Mouse (Mus musculus): ENCODE measurements around the gene C8g. TPM values are rescaled to one million over a fixed set of nuclear protein-coding genes. Genes with fewer than 3 reads are reported as not detected.

C8g gene
- total and polyA plus RNA-seq, 3 experiments = 2.3 to 5.1 TPM; not detected in 1

DNA sequence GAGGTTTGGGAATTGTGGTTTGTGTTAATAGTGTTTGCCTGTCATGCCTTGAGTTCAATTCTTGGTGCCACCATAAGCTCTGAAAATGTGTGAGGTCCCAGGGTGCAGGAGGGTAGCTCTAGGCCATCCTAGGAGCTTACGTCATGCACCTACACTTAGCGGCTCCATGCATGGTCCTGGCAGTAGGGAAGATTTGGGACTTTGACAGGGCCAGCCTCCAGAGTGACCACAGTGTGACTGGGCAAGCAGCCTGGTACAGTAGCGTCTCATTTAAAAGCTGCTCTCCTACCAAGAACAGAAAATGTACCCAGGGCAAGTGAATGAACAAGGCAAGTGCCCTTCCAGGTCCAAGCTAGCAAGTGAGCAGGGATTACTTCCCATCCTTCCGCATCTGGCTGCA lies 4.3 kb upstream of the C8g start (continued):
- TF ChIP-seq ETS1 (IDR thresholded peaks at IDR 0.05; ENCODE audit: low read depth, low read length) = no peak
- no peak for TF ChIP-seq UBTF (IDR thresholded peaks at IDR 0.05; ENCODE audit: borderline replicate concordance, insufficient read depth, low read depth, low read length)

GRCm38 (mm10) chr2:25505000-25505399 lies 3.5 kb upstream of the C8g start:
- no peak overlapping the region for H3K4me3 ChIP-seq (ENCODE audit: control insufficient read depth in 1 of 2, insufficient read depth in 1 of 2, low read depth in 2 of 2, low read length in 2 of 2)
- H3K9ac ChIP-seq (ENCODE audit: control insufficient read depth, low read depth, low read length, poor library complexity, severe bottlenecking) = no peak overlapping the region
- H3K27ac ChIP-seq (ENCODE audit: control insufficient read depth, low read depth, low read length) = no peak overlapping the region
- peaks cover 9% of the 10 kb centered on the region for H3K79me2 ChIP-seq (ENCODE audit: control insufficient read depth, insufficient read depth, low read length, poor library complexity)
- no peaks in the 10 kb centered on the region for H3K9me3 ChIP-seq (replicated peaks; ENCODE audit: insufficient read depth, low read length)
- no peaks in the 10 kb centered on the region for H3K27me3 ChIP-seq (ENCODE audit: control insufficient read depth in 1 of 2, insufficient read depth in 2 of 2, low read length in 2 of 2)
- H3K4me1 ChIP-seq (ENCODE audit: control insufficient read depth in 1 of 2, insufficient read depth in 2 of 2, low read length in 2 of 2) = peaks cover 0 to 19% of the 10 kb centered on the region in 2 experiments; a peak in 3 of 4 replicates
- peaks cover 0 to 14% of the 10 kb centered on the region in 2 experiments; a peak in 2 of 4 replicates for H3K36me3 ChIP-seq (ENCODE audit: control insufficient read depth in 1 of 2, insufficient read depth in 2 of 2, low read length in 2 of 2)
- TF ChIP-seq ZNF384 (IDR thresholded peaks at IDR 0.05; ENCODE audit: low read depth, low read length) = no peak
- TF ChIP-seq CHD1 (IDR thresholded peaks at IDR 0.05; ENCODE audit: low read depth, low read length) = no peak
- no peak for DNase-seq (ENCODE audit: low read depth, low spot score)

DNA sequence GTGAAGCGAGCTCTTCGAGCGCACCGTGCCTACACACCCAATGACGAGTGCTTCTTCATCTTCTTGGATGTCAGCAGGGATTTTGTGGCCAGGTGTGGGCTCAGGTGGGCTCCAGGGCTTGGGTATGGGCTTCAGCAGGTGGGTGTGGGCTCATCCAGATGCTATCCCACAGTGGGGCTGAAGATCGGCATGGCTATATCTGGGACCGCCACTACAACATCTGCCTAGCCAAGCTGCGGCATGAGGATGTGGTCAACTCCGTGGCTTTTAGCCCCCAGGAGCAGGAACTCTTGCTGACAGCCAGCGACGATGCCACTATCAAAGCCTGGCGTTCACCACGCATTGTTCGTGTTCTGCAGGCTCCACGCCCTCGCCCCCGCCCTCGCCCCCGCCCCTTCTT lies 3.0 kb upstream of the C8g start:
- Histone ChIP-seq H3K4me1 (ENCODE audit: control insufficient read depth in 1 of 2, insufficient read depth in 2 of 2, low read length in 2 of 2) (peaks cover 0 to 22% of the 10 kb centered on the region in 2 experiments; a peak in 3 of 4 replicates), H3K27me3 (ENCODE audit: control insufficient read depth in 1 of 2, insufficient read depth in 2 of 2, low read length in 2 of 2) (no peaks in the 10 kb centered on the region), H3K9me3 (replicated peaks; ENCODE audit: insufficient read depth, low read length) (no peaks in the 10 kb centered on the region), H3K79me2 (ENCODE audit: control insufficient read depth, insufficient read depth, low read length, poor library complexity) (peaks cover 9% of the 10 kb centered on the region), H3K36me3 (ENCODE audit: control insufficient read depth in 1 of 2, insufficient read depth in 2 of 2, low read length in 2 of 2) (peaks cover 0 to 14% of the 10 kb centered on the region in 2 experiments; a peak in 2 of 4 replicates), H3K9ac (ENCODE audit: control insufficient read depth, low read depth, low read length, poor library complexity, severe bottlenecking) (no peak overlapping the region), H3K4me3 (ENCODE audit: control insufficient read depth in 1 of 2, insufficient read depth in 1 of 2, low read depth in 2 of 2, low read length in 2 of 2) (no peak overlapping the region), H3K27ac (ENCODE audit: control insufficient read depth, low read depth, low read length) (no peak overlapping the region)
- DNase-seq (ENCODE audit: low read depth, low spot score) = no peak
- no peak for TF ChIP-seq CHD2 (IDR thresholded peaks at IDR 0.05; ENCODE audit: low read length)
- TF ChIP-seq TAL1 (IDR thresholded peaks at IDR 0.05; ENCODE audit: low read length) = peak; percentile 54
- no peak for TF ChIP-seq USF2 (IDR thresholded peaks at IDR 0.05; ENCODE audit: borderline replicate concordance in 1 of 2, insufficient read depth in 1 of 2, low read depth in 1 of 2, low read length in 2 of 2)

DNA sequence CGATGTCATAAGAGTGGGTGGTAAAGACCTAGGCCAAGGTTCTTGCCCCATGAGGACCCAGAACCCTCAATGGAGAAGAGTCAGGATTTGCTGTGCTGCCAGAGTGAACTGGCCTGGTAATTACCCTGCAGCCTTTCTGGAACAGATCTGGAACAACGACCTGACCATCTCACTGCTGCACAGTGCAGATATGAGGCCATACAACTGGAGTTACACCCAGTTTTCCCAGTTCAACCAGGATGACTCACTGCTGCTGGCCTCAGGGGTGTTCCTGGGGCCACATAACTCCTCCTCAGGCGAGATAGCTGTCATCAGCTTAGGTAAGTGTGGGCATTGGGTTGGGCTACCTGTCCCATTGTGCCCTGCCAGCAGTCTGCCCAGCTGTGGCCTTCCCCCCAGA lies 1.2 kb upstream of the C8g start:
- peak; percentile 21; the same call in 1 of the 2 replicates for TF ChIP-seq TBP (IDR thresholded peaks at IDR 0.05; ENCODE audit: low read depth, low read length)
- TF ChIP-seq MYB (IDR thresholded peaks at IDR 0.05; ENCODE audit: low read depth, low read length) = no peak
- 0 out of 4 replicates have a peak, but pooled peaks of 1 of the 2 experiments have one; percentile 14 for TF ChIP-seq POLR2A (IDR thresholded peaks at IDR 0.05; ENCODE audit: control insufficient read depth in 1 of 2, insufficient read depth in 1 of 2, low read depth in 1 of 2, low read length in 2 of 2, poor library complexity in 1 of 2)
- TF ChIP-seq JUND (IDR thresholded peaks at IDR 0.05; ENCODE audit: low read depth, low read length) = 0 out of 2 replicates have a peak, but pooled peaks have one; percentile 41
- peak; percentile 84 for TF ChIP-seq TAL1 (IDR thresholded peaks at IDR 0.05; ENCODE audit: low read length)
- TF ChIP-seq EP300 (IDR thresholded peaks at IDR 0.05; ENCODE audit: low read depth in 1 of 2, low read length in 2 of 2) = peak; percentile 53 to 70
- Histone ChIP-seq H3K79me2 (ENCODE audit: control insufficient read depth, insufficient read depth, low read length, poor library complexity) (peaks cover 9% of the 10 kb centered on the region), H3K4me3 (ENCODE audit: control insufficient read depth in 1 of 2, insufficient read depth in 1 of 2, low read depth in 2 of 2, low read length in 2 of 2) (no peak overlapping the region), H3K9ac (ENCODE audit: control insufficient read depth, low read depth, low read length, poor library complexity, severe bottlenecking) (peak overlapping the region; percentile 2), H3K27me3 (ENCODE audit: control insufficient read depth in 1 of 2, insufficient read depth in 2 of 2, low read length in 2 of 2) (no peaks in the 10 kb centered on the region), H3K36me3 (ENCODE audit: control insufficient read depth in 1 of 2, insufficient read depth in 2 of 2, low read length in 2 of 2) (peaks cover 0 to 23% of the 10 kb centered on the region in 2 experiments; a peak in 2 of 4 replicates), H3K27ac (ENCODE audit: control insufficient read depth, low read depth, low read length) (peak overlapping the region; percentile 65), H3K9me3 (replicated peaks; ENCODE audit: insufficient read depth, low read length) (no peaks in the 10 kb centered on the region), H3K4me1 (ENCODE audit: control insufficient read depth in 1 of 2, insufficient read depth in 2 of 2, low read length in 2 of 2) (peaks cover 5 to 30% of the 10 kb centered on the region in 2 experiments)
- DNase-seq (ENCODE audit: low read depth, low spot score) = peak; percentile 61

Data from MEL (cell line).